Mouse (Mus musculus) forebrain, embryonic 12.5 days (tissue): ENCODE measurements around the gene Zswim4. TPM values are rescaled to one million over a fixed set of nuclear protein-coding genes. Genes with fewer than 3 reads are reported as not detected.

Experiments used
- ATAC-seq: fragments of 200-750 bp; cut with Nextera tagmentation; 2 replicates; pipeline ENCODE4 v1.8.0; 2017; ENCODE audit warnings: moderate TSS enrichment; ENCODE audit not compliant: low FRiP score
- H3K27ac ChIP-seq: fragments of 300-500 bp; sonication (generic); 2 replicates; pipeline ENCODE4 v1.5.1; 2016; ENCODE audit warnings: mild to moderate bottlenecking
- H3K27me3 ChIP-seq: fragments of 300-500 bp; sonication (generic); 2 replicates; pipeline ENCODE4 v1.6.1; 2016; ENCODE audit warnings: mild to moderate bottlenecking
- H3K36me3 ChIP-seq: fragments of 300-500 bp; sonication (generic); replicated peaks from 2 replicates; pipeline ENCODE4 v1.6.1; 2016; ENCODE audit warnings: mild to moderate bottlenecking
- H3K4me1 ChIP-seq: fragments of 300-500 bp; sonication (generic); 2 replicates; pipeline ENCODE4 v1.6.1; 2016
- H3K4me2 ChIP-seq: fragments of 300-500 bp; sonication (generic); 2 replicates; pipeline ENCODE4 v1.6.1; 2016; ENCODE audit warnings: mild to moderate bottlenecking, moderate library complexity
- H3K4me3 ChIP-seq: fragments of 300-500 bp; sonication (generic); replicated peaks from 2 replicates; pipeline ENCODE4 v1.5.1; 2016; ENCODE audit warnings: mild to moderate bottlenecking
- H3K9ac ChIP-seq: fragments of 300-500 bp; sonication (generic); 2 replicates; pipeline ENCODE4 v1.6.1; 2016; ENCODE audit warnings: mild to moderate bottlenecking
- H3K9me3 ChIP-seq: fragments of 300-500 bp; sonication (generic); 2 replicates; pipeline ENCODE4 v1.6.1; 2016
- WGBS: fragments of 180-500 bp; shearing (Covaris S2); methylation state at CpG from one replicate; pipeline ENCODE4 v1.1.7; 2016; 5-methylcytosine and 5-hydroxymethylcytosine counted together
- polyA plus RNA-seq: library from polyadenylated mRNA; unstranded; fragments of >200 nt; fragmentation: Nextera tagmentation; extraction: Ambion mirVana; gene quantifications from 2 replicates; pipeline ENCODE4 v1.2.1, GENCODE M21; 2016

Zswim4 gene
- polyA plus RNA-seq, 1 experiment from 2014 or later = 47.7 TPM

- Histone ChIP-seq H3K4me1 (peaks cover 10% of the 10 kb centered on the region), H3K9me3 (no peaks in the 10 kb centered on the region), H3K4me3 (peak within 1 kb of the TSS; percentile 91), H3K27ac (peak within 1 kb of the TSS; percentile 59), H3K9ac (peak within 1 kb of the TSS; percentile 78), H3K36me3 (peaks cover 68% of the 10 kb centered on the region), H3K27me3 (no peaks in the 10 kb centered on the region), H3K4me2 (peak within 1 kb of the TSS; percentile 87)
- ATAC-seq = peak; percentile 96
- WGBS = 4% methylated on average over 52 of the region's 52 CpGs
Observed at GRCm38 (mm10) chr8:84249257-84250170, 12.7 kb upstream of the Zswim4 start, which contains the start of gene D8Ertd738e. Gene D8Ertd738e, minus strand, starts transcription at chr8:84249719.

- H3K4me3 ChIP-seq = no peak overlapping the region
- H3K27me3 ChIP-seq = no peaks in the 10 kb centered on the region
- H3K36me3 ChIP-seq = peaks cover 24% of the 10 kb centered on the region
- H3K4me1 ChIP-seq = peaks cover 7% of the 10 kb centered on the region
- no peak overlapping the region for H3K9ac ChIP-seq
- ATAC-seq = no peak
- no peaks in the 10 kb centered on the region for H3K9me3 ChIP-seq
- no peak overlapping the region for H3K4me2 ChIP-seq
- no peak overlapping the region for H3K27ac ChIP-seq
- WGBS = 69% methylated on average over 2 of the region's 2 CpGs
Observed at GRCm38 (mm10) chr8:84241821-84242220, 5.0 kb upstream of the Zswim4 start.

- no peak for ATAC-seq
Observed at GRCm38 (mm10) chr8:84241167-84241566, 4.3 kb upstream of the Zswim4 start.

GRCm38 (mm10) chr8:84237542-84238229 is 831 bp upstream of the Zswim4 start:
- peak overlapping the region; percentile 75 for H3K4me3 ChIP-seq
- peak overlapping the region; percentile 81 for H3K27ac ChIP-seq
- H3K4me1 ChIP-seq = peaks cover 37% of the 10 kb centered on the region
- H3K9me3 ChIP-seq = no peaks in the 10 kb centered on the region
- peak overlapping the region; percentile 66 for H3K4me2 ChIP-seq
- H3K36me3 ChIP-seq = peaks cover 22% of the 10 kb centered on the region
- no peaks in the 10 kb centered on the region for H3K27me3 ChIP-seq
- H3K9ac ChIP-seq = peak overlapping the region; percentile 65
- peak; percentile 10; the same call in 1 of the 2 replicates for ATAC-seq
- 22% methylated on average over 19 of the region's 19 CpGs for WGBS

More at GRCm38 (mm10) chr8:84241167-84241566, 4.3 kb upstream of the Zswim4 start:
- H3K4me1 ChIP-seq = peaks cover 8% of the 10 kb centered on the region
- peaks cover 18% of the 10 kb centered on the region for H3K36me3 ChIP-seq
- no peak overlapping the region for H3K4me3 ChIP-seq
- H3K4me2 ChIP-seq = no peak overlapping the region
- H3K27ac ChIP-seq = no peak overlapping the region
- WGBS = 65% methylated on average over 6 of the region's 6 CpGs
- H3K9ac ChIP-seq = no peak overlapping the region
- no peaks in the 10 kb centered on the region for H3K27me3 ChIP-seq
- no peaks in the 10 kb centered on the region for H3K9me3 ChIP-seq

- Histone ChIP-seq H3K4me3 (peak overlapping the region; percentile 75), H3K27me3 (no peaks in the 10 kb centered on the region), H3K9ac (peak overlapping the region; percentile 96), H3K4me1 (peaks cover 37% of the 10 kb centered on the region), H3K9me3 (no peaks in the 10 kb centered on the region), H3K27ac (peak overlapping the region; percentile 72), H3K36me3 (peaks cover 34% of the 10 kb centered on the region), H3K4me2 (peak overlapping the region; percentile 79)
- ATAC-seq = peak; percentile 17; the same call in 1 of the 2 replicates
- under 1% methylated on average over 14 of the region's 30 CpGs for WGBS
Observed at GRCm38 (mm10) chr8:84236410-84236997, 351 bp downstream of the Zswim4 start.

GRCm38 (mm10) chr8:84235746-84236409 is 977 bp downstream of the Zswim4 start:
- H3K27me3 ChIP-seq = no peaks in the 10 kb centered on the region
- WGBS = 43% methylated on average over 10 of the region's 10 CpGs
- no peaks in the 10 kb centered on the region for H3K9me3 ChIP-seq
- H3K4me2 ChIP-seq = peak overlapping the region; percentile 79
- H3K36me3 ChIP-seq = peaks cover 40% of the 10 kb centered on the region
- peaks cover 37% of the 10 kb centered on the region for H3K4me1 ChIP-seq
- ATAC-seq = no peak
- H3K27ac ChIP-seq = peak overlapping the region; percentile 72; the same call in 1 of the 2 replicates
- peak overlapping the region; percentile 75 for H3K4me3 ChIP-seq
- peak overlapping the region; percentile 96 for H3K9ac ChIP-seq

GRCm38 (mm10) chr8:84233055-84233454 is 3.8 kb downstream of the Zswim4 start:
- Histone ChIP-seq H3K27me3 (no peaks in the 10 kb centered on the region), H3K9ac (no peak overlapping the region), H3K4me1 (peaks cover 36% of the 10 kb centered on the region), H3K36me3 (peaks cover 69% of the 10 kb centered on the region), H3K9me3 (no peaks in the 10 kb centered on the region), H3K27ac (no peak overlapping the region), H3K4me3 (no peak overlapping the region), H3K4me2 (no peak overlapping the region)
- ATAC-seq = no peak
- 94% methylated on average over 2 of the region's 2 CpGs for WGBS

- H3K4me1 ChIP-seq = peaks cover 25% of the 10 kb centered on the region
- H3K9ac ChIP-seq = no peak overlapping the region
- no peak overlapping the region for H3K4me3 ChIP-seq
- WGBS = 80% methylated on average over 17 of the region's 17 CpGs
- H3K9me3 ChIP-seq = no peaks in the 10 kb centered on the region
- H3K27me3 ChIP-seq = no peaks in the 10 kb centered on the region
- no peak overlapping the region for H3K27ac ChIP-seq
- no peak for ATAC-seq
- no peak overlapping the region for H3K4me2 ChIP-seq
- H3K36me3 ChIP-seq = peaks cover 92% of the 10 kb centered on the region
Observed at GRCm38 (mm10) chr8:84230735-84231134, 6.1 kb downstream of the Zswim4 start.

GRCm38 (mm10) chr8:84223322-84224029 is 13.4 kb downstream of the Zswim4 start:
- Histone ChIP-seq H3K4me1 (no peaks in the 10 kb centered on the region), H3K27me3 (no peaks in the 10 kb centered on the region), H3K9me3 (no peaks in the 10 kb centered on the region), H3K36me3 (peaks cover 97% of the 10 kb centered on the region), H3K4me3 (no peak overlapping the region), H3K27ac (no peak overlapping the region), H3K9ac (no peak overlapping the region), H3K4me2 (no peak overlapping the region)
- WGBS = 78% methylated on average over 21 of the region's 21 CpGs
- 0 out of 2 replicates have a peak, but pooled peaks have one; percentile 27 for ATAC-seq

GRCm38 (mm10) chr8:84222566-84223165 is 14.2 kb downstream of the Zswim4 start:
- H3K27ac ChIP-seq = no peak overlapping the region
- ATAC-seq = no peak
- peaks cover 97% of the 10 kb centered on the region for H3K36me3 ChIP-seq
- H3K4me1 ChIP-seq = no peaks in the 10 kb centered on the region
- WGBS = 95% methylated on average over 9 of the region's 9 CpGs
- H3K9ac ChIP-seq = no peak overlapping the region
- no peak overlapping the region for H3K4me2 ChIP-seq
- H3K4me3 ChIP-seq = no peak overlapping the region
- H3K9me3 ChIP-seq = no peaks in the 10 kb centered on the region
- H3K27me3 ChIP-seq = no peaks in the 10 kb centered on the region

- no peaks in the 10 kb centered on the region for H3K4me1 ChIP-seq
- WGBS = 85% methylated on average over 7 of the region's 7 CpGs
- H3K27ac ChIP-seq = no peak overlapping the region
- H3K9me3 ChIP-seq = no peaks in the 10 kb centered on the region
- no peak overlapping the region for H3K9ac ChIP-seq
- H3K4me2 ChIP-seq = no peak overlapping the region
- no peak for ATAC-seq
- no peak overlapping the region for H3K4me3 ChIP-seq
- peaks cover 95% of the 10 kb centered on the region for H3K36me3 ChIP-seq
- H3K27me3 ChIP-seq = no peaks in the 10 kb centered on the region
Observed at GRCm38 (mm10) chr8:84220105-84220504, 16.8 kb downstream of the Zswim4 start.
